Mouse (Mus musculus): ENCODE data around the gene Armc12. TPM values are rescaled to one million over a fixed set of nuclear protein-coding genes. Genes with fewer than 3 reads are reported as not detected.

Gene Armc12
- polyA plus RNA-seq, 1 experiment = not detected

GRCm38 (mm10) chr17:28495832-28496231 is 34.8 kb upstream of the Armc12 start:
- no peaks in the 10 kb centered on the region for H3K27me3 ChIP-seq (ENCODE audit: control insufficient read depth, insufficient read depth, insufficient read length)
- H3ac ChIP-seq (ENCODE audit: control insufficient read depth, insufficient read length) = no peak overlapping the region
- no peak overlapping the region for H3K4me3 ChIP-seq
- H3K36me3 ChIP-seq (ENCODE audit: control insufficient read depth, insufficient read depth) = no peaks in the 10 kb centered on the region
- TF ChIP-seq CEBPB (IDR thresholded peaks at IDR 0.05; ENCODE audit: insufficient read depth, poor library complexity, severe bottlenecking) = no peak
- TF ChIP-seq POLR2A (IDR thresholded peaks at IDR 0.05; ENCODE audit: insufficient read length, low read depth) = no peak
- no peak for TF ChIP-seq MYOD1 (IDR thresholded peaks at IDR 0.05; ENCODE audit: control insufficient read depth in 1 of 3, insufficient read length in 2 of 3, low read depth in 2 of 3)
- no peak for TF ChIP-seq MAX (IDR thresholded peaks at IDR 0.05; ENCODE audit: low read depth)
- no peak for TF ChIP-seq TCF3 (IDR thresholded peaks at IDR 0.05; ENCODE audit: insufficient read length, low read depth)
- no peak for TF ChIP-seq E2F4 (IDR thresholded peaks at IDR 0.05; ENCODE audit: insufficient read depth)
- no peak for TF ChIP-seq TCF12 (IDR thresholded peaks at IDR 0.05; ENCODE audit: insufficient read depth, poor library complexity, severe bottlenecking)
- TF ChIP-seq POLR2AphosphoS2 (IDR thresholded peaks at IDR 0.05; ENCODE audit: insufficient read length, low read depth) = no peak
- no peak for TF ChIP-seq USF1 (IDR thresholded peaks at IDR 0.05; ENCODE audit: low read depth)
- no peak for TF ChIP-seq MYOG (IDR thresholded peaks at IDR 0.05; ENCODE audit: control insufficient read depth in 1 of 3, insufficient read depth in 1 of 3, insufficient read length in 2 of 3, low read depth in 2 of 3)
- TF ChIP-seq REST (IDR thresholded peaks at IDR 0.05; ENCODE audit: insufficient read depth, insufficient read length) = no peak
- no peak for TF ChIP-seq SRF (IDR thresholded peaks at IDR 0.05; ENCODE audit: control insufficient read depth, insufficient read length, low read depth)
- no peaks in the 10 kb centered on the region for H3K79me2 ChIP-seq (ENCODE audit: control insufficient read depth, insufficient read depth)
- H3K4me2 ChIP-seq (ENCODE audit: low read depth) = no peak overlapping the region

- Histone ChIP-seq H3K79me2 (ENCODE audit: control insufficient read depth, insufficient read depth) (no peaks in the 10 kb centered on the region), H3ac (ENCODE audit: control insufficient read depth, insufficient read length) (no peak overlapping the region), H3K36me3 (ENCODE audit: control insufficient read depth, insufficient read depth) (no peaks in the 10 kb centered on the region), H3K27me3 (ENCODE audit: control insufficient read depth, insufficient read depth, insufficient read length) (no peaks in the 10 kb centered on the region), H3K4me3 (no peak overlapping the region), H3K4me2 (ENCODE audit: low read depth) (no peak overlapping the region)
- TF ChIP-seq MYOG (IDR thresholded peaks at IDR 0.05; ENCODE audit: control insufficient read depth in 1 of 3, insufficient read depth in 1 of 3, insufficient read length in 2 of 3, low read depth in 2 of 3) = no peak
- no peak for TF ChIP-seq REST (IDR thresholded peaks at IDR 0.05; ENCODE audit: insufficient read depth, insufficient read length)
- no peak for TF ChIP-seq MYOD1 (IDR thresholded peaks at IDR 0.05; ENCODE audit: control insufficient read depth in 1 of 3, insufficient read length in 2 of 3, low read depth in 2 of 3)
- TF ChIP-seq POLR2A (IDR thresholded peaks at IDR 0.05; ENCODE audit: insufficient read length, low read depth) = no peak
- TF ChIP-seq TCF3 (IDR thresholded peaks at IDR 0.05; ENCODE audit: insufficient read length, low read depth) = no peak
- TF ChIP-seq CEBPB (IDR thresholded peaks at IDR 0.05; ENCODE audit: insufficient read depth, poor library complexity, severe bottlenecking) = no peak
- TF ChIP-seq POLR2AphosphoS2 (IDR thresholded peaks at IDR 0.05; ENCODE audit: insufficient read length, low read depth) = no peak
- TF ChIP-seq E2F4 (IDR thresholded peaks at IDR 0.05; ENCODE audit: insufficient read depth) = no peak
- TF ChIP-seq USF1 (IDR thresholded peaks at IDR 0.05; ENCODE audit: low read depth) = no peak
- TF ChIP-seq TCF12 (IDR thresholded peaks at IDR 0.05; ENCODE audit: insufficient read depth, poor library complexity, severe bottlenecking) = no peak
- TF ChIP-seq MAX (IDR thresholded peaks at IDR 0.05; ENCODE audit: low read depth) = no peak
- TF ChIP-seq SRF (IDR thresholded peaks at IDR 0.05; ENCODE audit: control insufficient read depth, insufficient read length, low read depth) = no peak
These were observed 31.4 kb upstream of the Armc12 start for GRCm38 (mm10) chr17:28499190-28499589.

DNA sequence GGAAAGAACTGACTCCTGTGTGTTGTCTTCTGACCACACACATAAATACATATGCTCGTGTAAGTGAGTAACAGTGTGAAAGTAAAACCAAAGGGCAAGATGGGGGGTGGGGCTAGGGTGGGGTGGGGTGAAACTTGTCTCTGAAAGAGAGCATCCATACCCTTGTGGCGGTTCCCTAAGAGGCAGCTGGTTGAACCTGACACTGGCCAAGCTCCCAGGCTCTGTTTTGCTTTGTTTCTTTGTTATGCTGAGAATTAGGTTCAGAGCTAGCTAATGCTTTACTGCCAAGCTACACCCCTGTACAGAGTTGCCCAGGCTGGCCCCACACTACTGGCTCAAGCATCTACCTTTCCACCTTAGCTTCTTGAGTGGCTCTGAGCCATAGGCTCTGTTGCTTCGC is 30.1 kb upstream of the Armc12 start:
- no peaks in the 10 kb centered on the region for H3K27me3 ChIP-seq (ENCODE audit: control insufficient read depth, insufficient read depth, insufficient read length)
- H3K79me2 ChIP-seq (ENCODE audit: control insufficient read depth, insufficient read depth) = no peaks in the 10 kb centered on the region
- no peaks in the 10 kb centered on the region for H3K36me3 ChIP-seq (ENCODE audit: control insufficient read depth, insufficient read depth)
- H3K4me3 ChIP-seq = no peak overlapping the region
- no peak overlapping the region for H3ac ChIP-seq (ENCODE audit: control insufficient read depth, insufficient read length)
- no peak overlapping the region for H3K4me2 ChIP-seq (ENCODE audit: low read depth)
- TF ChIP-seq REST (IDR thresholded peaks at IDR 0.05; ENCODE audit: insufficient read depth, insufficient read length) = no peak
- TF ChIP-seq MYOD1 (IDR thresholded peaks at IDR 0.05; ENCODE audit: control insufficient read depth in 1 of 3, insufficient read length in 2 of 3, low read depth in 2 of 3) = no peak
- TF ChIP-seq TCF12 (IDR thresholded peaks at IDR 0.05; ENCODE audit: insufficient read depth, poor library complexity, severe bottlenecking) = no peak
- TF ChIP-seq MYOG (IDR thresholded peaks at IDR 0.05; ENCODE audit: control insufficient read depth in 1 of 3, insufficient read depth in 1 of 3, insufficient read length in 2 of 3, low read depth in 2 of 3) = no peak

DNA sequence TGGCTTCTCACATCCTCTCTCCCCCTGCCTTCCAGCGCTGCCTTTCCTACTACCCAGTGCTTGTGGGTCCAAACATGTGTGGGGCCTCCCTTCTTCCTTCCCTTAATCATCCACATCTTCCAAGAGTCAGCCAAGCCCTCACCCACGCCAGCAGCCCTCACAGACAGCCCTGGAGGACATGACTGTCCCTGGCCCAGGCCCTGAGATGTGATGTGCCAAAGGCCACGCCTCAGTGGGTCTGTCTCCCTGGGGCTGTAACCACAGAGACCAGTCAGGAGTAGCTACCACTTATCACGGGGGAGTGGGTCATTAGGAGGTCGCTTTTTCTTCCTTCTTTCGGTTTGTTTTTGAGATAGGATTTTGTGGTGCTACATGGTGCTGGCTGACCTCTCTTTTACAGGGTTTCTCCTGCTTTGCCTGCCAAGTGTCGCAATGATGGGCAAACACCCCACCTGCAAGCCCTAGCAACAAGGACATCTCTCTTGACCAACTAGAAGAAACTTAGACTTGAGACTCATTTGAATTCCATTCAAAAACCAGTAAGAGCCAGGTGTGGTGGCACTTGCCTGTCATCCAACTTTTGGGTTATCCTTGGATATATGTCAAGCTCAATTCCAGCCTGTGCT is 28.3 kb upstream of the Armc12 start:
- Histone ChIP-seq H3ac (ENCODE audit: control insufficient read depth, insufficient read length) (no peak overlapping the region), H3K36me3 (ENCODE audit: control insufficient read depth, insufficient read depth) (no peaks in the 10 kb centered on the region), H3K4me3 (no peak overlapping the region), H3K27me3 (ENCODE audit: control insufficient read depth, insufficient read depth, insufficient read length) (no peaks in the 10 kb centered on the region), H3K79me2 (ENCODE audit: control insufficient read depth, insufficient read depth) (no peaks in the 10 kb centered on the region), H3K4me2 (ENCODE audit: low read depth) (no peak overlapping the region)
- no peak for TF ChIP-seq REST (IDR thresholded peaks at IDR 0.05; ENCODE audit: insufficient read depth, insufficient read length)
- no peak for TF ChIP-seq E2F4 (IDR thresholded peaks at IDR 0.05; ENCODE audit: insufficient read depth)
- no peak for TF ChIP-seq MYOG (IDR thresholded peaks at IDR 0.05; ENCODE audit: control insufficient read depth in 1 of 3, insufficient read depth in 1 of 3, insufficient read length in 2 of 3, low read depth in 2 of 3)
- no peak for TF ChIP-seq TCF3 (IDR thresholded peaks at IDR 0.05; ENCODE audit: insufficient read length, low read depth)

GRCm38 (mm10) chr17:28504182-28504581 is 26.4 kb upstream of the Armc12 start:
- H3K4me2 ChIP-seq (ENCODE audit: low read depth) = no peak overlapping the region
- no peak overlapping the region for H3ac ChIP-seq (ENCODE audit: control insufficient read depth, insufficient read length)
- no peaks in the 10 kb centered on the region for H3K79me2 ChIP-seq (ENCODE audit: control insufficient read depth, insufficient read depth)
- H3K36me3 ChIP-seq (ENCODE audit: control insufficient read depth, insufficient read depth) = no peaks in the 10 kb centered on the region
- TF ChIP-seq CEBPB (IDR thresholded peaks at IDR 0.05; ENCODE audit: insufficient read depth, poor library complexity, severe bottlenecking) (no peak), MYOD1 (IDR thresholded peaks at IDR 0.05; ENCODE audit: control insufficient read depth in 1 of 3, insufficient read length in 2 of 3, low read depth in 2 of 3) (no peak), POLR2AphosphoS2 (IDR thresholded peaks at IDR 0.05; ENCODE audit: insufficient read length, low read depth) (no peak), TCF12 (IDR thresholded peaks at IDR 0.05; ENCODE audit: insufficient read depth, poor library complexity, severe bottlenecking) (no peak)
- H3K27me3 ChIP-seq (ENCODE audit: control insufficient read depth, insufficient read depth, insufficient read length) = no peaks in the 10 kb centered on the region
- no peak overlapping the region for H3K4me3 ChIP-seq
